Mouse (Mus musculus) ovary, adult 10 weeks (tissue): ENCODE data around the gene Tmc1. TPM values are rescaled to one million over a fixed set of nuclear protein-coding genes. Genes with fewer than 3 reads are reported as not detected.

Experiments
- polyA plus RNA-seq: library from polyadenylated mRNA; stranded (reverse); fragments of 350-450 nt; fragmentation: Illumina TruSeq; extraction: RNeasy Lipid Tissue Mini Kit (QIAGEN cat#74804); gene quantifications from one replicate; pipeline ENCODE4 v1.2.3, GENCODE M21; 2014

The Tmc1 gene
- polyA plus RNA-seq, result 0.17 TPM

GRCm38 (mm10) chr19:20953874-20954273 is at the start of gene Tmc1:
Gene Tmc1, minus strand, starts transcription at chr19:20954202.

Other genes with a start within 250 kb of the Tmc1 start
- gene Aldh1a7, start 226.6 kb downstream of the Tmc1 start, polyA plus RNA-seq, result 19.6 TPM